Mouse (Mus musculus): ENCODE results near the gene Abcc1. TPM values are rescaled to one million over a fixed set of nuclear protein-coding genes. Genes with fewer than 3 reads are reported as not detected.

Gene Abcc1
- polyA plus RNA-seq, 1 experiment from 2014 or later = 9.8 TPM

Other genes with a start within 250 kb of the Abcc1 start
- 78.2 and 85.2 TPM in 2 replicates for gene Nde1, start 198.3 kb upstream of the Abcc1 start, polyA plus RNA-seq (2014; fragmentation: Nextera tagmentation; extraction: Ambion mirVana)
- gene Marf1, start 198.2 kb upstream of the Abcc1 start, polyA plus RNA-seq (2014; fragmentation: Nextera tagmentation; extraction: Ambion mirVana) = 9.5 and 10.3 TPM in 2 replicates
- gene Myh11, start 70.2 kb upstream of the Abcc1 start, polyA plus RNA-seq (2014; fragmentation: Nextera tagmentation; extraction: Ambion mirVana) = 0.84 and 0.90 TPM in 2 replicates
- 106 and 107 TPM in 2 replicates for gene Fopnl, start 44.2 kb upstream of the Abcc1 start, polyA plus RNA-seq (2014; fragmentation: Nextera tagmentation; extraction: Ambion mirVana)
- not detected in 2 replicates for gene A630010A05Rik, start 200.8 kb downstream of the Abcc1 start, polyA plus RNA-seq (2014; fragmentation: Nextera tagmentation; extraction: Ambion mirVana)